Mouse (Mus musculus) mature B cell (primary cell): ENCODE measurements around the gene Mapk1.
"Not testable (repeated sequence)": the region's sequence is repeated elsewhere in the genome, so short reads cannot be mapped to it uniquely, and the experiment has no call there.

Experiments
- in situ Hi-C: fragments of 300-500 bp; cut with MboI; formaldehyde crosslinking; loops from 2 replicates; pipeline ENCODE4 v1.14.3; 2019

The Mapk1 gene

DNA sequence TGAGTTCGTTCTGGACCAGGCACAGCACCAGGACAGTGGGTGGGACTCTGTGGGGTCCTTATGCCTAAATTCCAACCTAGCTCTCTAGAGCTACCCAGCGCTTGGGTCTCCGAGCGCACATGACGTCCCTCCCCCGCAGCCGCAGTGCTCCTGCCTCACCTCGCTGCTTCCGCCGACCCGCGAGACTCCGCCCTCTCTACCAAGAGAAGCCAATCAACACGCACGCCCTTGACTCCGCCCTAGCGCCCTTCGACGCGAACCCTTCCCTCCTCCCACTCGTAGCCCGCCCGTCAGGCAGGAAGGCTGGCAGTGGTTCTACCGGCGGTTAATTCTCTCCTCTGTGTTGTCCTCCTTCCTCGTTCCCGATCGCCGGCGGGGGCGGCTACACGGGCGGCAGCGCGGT, at the start of gene Mapk1:
TSS of gene Mapk1 (plus strand) at position 252 of the 403 bp plus-strand sequence.
- in situ Hi-C loops, result no loop called here

DNA sequence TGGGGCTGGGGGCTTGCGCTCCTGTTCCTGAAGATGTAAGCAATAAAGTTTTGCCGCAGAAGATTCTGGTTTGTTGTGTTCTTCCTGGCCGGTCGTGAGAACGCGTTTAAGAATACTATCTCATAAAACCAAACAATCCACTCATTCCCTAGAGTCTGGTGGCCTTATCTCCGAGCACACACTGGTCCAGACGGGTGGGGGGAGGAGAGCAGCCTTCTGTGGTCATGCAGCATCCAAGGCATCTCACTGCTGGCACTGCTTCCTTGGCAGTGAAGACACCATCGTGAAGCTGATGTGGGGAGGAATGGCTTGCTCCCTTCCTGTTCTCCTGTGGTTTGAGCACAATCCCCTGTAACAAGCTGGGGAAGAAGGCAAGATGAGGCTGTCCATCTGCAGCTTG, 43.6 kb upstream of the Mapk1 start:
- in situ Hi-C loops, result no loop called here

DNA sequence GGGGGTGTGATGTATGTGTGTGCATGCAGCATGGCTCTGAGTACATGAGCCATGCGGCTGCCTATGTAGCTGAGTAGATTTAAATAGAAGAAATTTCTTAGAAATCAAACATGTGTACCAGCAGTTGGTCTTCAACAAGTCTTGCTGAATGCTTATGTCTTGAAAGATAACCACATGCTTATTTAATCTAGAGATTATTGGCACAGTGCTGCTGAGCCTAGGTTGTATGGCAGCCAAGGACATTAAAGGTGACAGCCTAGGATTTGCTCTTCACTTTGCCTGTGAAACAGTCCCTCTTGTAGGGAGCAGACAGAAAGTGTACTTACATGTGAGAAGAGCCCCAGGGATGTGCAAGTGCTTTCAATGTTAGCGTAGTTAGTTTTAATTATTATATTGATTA, 42.1 kb upstream of the Mapk1 start:
- in situ Hi-C loops, result no loop called here

DNA sequence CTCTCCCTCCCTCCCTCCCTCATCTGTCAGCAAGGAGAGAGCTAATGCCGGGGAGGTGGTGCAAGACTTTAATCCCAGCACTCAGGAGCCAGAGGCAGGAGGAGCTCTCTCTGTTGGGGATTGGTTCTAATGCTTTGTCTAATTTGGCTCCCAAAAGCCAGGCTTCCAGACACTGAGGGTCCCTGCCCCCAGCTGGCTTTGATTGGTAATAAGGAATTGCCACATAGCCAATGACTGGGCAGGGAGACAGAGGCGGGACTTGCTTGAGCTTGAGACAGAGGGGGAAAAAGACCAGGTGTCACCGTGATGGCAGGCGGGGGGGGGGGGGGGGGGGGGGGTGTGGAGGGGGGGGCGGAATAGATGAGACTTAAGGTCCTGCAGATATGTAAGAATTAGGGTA, 24.6 kb upstream of the Mapk1 start:
- in situ Hi-C loops, result no loop called here

DNA sequence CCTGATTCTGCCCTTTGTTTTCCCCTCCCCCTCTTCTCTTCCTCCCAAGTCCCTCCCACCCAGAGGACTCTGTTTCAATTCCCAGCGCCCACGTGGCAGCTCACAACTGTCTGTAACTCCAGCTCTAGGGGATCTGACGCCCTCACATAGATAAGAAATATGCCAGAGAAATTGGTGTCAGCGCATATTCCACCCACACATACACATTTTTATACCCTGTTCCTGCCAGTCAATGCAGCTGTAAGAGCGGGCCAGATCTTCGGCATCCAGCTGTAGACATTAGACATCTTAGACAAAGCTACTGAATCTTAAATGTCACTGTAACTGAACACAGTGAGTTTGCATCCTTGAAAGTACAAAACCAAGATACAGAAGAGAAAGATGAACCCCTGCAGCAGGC, 23.3 kb upstream of the Mapk1 start:
- in situ Hi-C loops, result no loop called here

DNA sequence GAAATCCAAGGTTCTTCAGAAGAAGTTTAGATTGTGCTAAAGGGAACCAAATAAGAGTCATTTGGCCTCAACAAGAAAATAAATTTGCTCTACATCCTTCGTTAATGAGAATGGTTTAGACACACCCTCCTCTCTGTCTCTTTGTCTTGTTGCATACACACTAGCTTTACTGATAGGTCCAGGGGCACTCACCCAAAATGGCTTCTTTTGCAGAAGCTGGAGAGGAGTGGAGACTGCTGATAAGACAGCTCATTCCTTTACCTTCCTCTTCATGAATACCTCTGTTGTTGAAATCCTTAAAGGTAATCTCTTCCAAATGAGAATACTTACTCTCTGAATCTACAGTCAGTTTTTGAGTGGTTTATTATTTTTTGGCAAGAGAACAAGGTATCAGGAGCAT, 18.0 kb upstream of the Mapk1 start:
- in situ Hi-C loops, result no loop called here

DNA sequence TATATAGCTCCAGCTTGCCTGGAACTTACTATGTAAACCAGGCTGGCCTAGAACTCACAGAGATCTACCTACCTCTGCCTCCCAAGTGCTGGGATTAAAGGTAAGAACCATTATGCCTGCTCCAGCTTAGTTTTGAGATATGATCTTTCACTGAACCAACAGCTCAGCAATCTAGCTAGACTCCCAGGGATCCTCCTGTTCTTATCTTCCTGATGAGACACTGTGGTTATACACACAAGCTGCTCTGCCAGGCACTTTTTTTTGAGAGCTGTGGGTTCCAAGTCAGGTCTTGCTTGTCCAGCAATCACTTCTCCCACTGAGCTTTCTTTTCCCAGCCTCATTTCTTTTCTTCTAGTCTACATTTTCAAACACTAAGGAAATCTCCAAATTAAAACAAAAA, 16.9 kb upstream of the Mapk1 start:
- in situ Hi-C loops, result no loop called here

DNA sequence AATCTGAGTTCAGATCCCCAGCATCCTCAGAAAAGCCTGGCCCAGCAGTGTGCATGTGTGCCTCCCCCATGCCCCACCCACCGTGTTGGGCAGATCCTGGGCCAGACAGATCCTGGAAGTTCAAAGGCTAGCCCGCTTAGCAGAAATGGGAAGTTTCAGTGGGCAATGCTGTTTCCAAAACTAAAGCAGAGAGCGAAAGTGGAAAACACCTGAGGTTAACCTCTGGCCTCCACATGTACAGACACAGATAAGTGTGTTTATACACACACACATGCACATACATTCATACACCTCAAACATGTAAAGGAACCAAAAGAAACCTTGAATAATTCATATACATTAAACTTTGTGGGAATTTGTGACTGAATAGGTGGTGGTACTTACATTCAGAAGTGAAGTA, 5.1 kb upstream of the Mapk1 start:
- in situ Hi-C loops, result no loop called here

DNA sequence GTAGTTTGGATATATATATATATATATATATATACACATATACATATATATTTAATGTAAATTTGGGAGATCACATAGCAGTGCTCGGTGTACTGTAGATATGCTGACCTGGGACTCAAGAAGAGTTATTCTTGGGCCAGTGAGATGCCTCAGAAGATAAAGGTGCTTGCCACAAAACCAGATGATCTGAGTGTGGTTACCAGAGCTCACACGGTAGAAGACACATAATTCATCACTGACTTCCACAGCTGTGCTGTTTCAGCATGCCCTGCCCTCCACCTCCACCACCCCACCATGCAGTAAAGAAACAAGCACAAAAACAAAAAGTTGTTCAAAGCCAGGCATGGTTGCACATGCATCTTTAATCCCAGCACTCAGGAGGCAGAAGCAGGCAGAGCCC, 4.4 kb upstream of the Mapk1 start:
- in situ Hi-C loops, result no loop called here

DNA sequence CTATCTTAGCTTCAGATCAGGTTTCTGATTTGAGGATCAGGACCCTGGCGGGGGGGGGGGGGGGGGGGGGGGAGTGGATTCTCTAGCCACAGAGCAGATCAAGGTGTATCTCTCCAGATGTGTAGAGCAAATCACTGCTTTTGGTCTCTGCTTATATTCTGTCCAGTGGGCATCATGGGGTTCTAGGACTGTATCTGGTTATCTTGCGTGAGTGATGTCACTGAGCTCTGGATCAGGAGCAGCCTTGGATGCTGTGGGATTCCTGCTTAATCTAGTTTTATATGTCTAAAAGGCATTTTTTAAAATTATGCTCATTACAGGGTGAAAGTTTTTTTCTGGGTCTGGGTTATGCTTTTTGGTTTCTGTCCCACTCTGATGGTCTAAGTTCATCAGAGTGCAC, 546 bp upstream of the Mapk1 start:
- in situ Hi-C loops, result no loop called here

DNA sequence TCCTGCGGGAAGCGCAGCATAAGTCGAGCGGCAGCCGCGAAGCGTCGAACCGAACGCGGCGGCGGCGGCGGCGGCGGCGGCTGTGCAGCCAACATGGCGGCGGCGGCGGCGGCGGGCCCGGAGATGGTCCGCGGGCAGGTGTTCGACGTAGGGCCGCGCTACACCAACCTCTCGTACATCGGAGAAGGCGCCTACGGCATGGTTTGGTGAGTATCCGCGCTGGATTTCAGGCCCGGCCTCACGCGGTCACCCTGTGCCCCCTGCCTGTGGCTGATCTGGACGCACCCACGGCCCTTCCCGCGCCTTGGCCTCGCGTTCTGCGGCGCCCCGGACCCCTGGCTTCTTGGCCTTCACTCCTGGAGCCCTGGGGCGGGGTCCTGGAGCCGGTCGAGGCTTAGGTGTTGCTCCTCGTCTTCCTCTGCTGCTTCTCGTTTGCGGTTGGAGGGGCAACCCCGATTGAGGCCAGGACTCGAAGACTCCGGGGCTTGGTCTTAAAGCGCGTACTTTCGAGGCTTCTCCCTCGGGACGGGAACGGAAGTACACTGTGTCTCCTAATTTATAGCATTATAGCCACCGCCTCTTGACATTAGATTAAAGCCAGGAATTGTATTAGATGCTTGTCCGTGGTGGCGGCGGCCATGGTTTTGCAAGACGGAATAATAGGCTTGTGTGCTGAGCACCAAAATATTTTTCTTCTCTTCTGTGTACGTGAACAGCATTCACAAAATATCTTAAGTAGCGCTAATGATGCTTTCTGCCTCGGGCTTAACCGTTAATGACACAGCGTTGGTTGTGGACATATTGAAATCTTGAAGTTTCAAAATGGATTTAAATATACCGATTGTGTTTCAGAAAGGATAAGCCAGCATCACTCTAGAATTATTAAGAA, 596 bp downstream of the Mapk1 start:
- in situ Hi-C loops, result no loop called here

DNA sequence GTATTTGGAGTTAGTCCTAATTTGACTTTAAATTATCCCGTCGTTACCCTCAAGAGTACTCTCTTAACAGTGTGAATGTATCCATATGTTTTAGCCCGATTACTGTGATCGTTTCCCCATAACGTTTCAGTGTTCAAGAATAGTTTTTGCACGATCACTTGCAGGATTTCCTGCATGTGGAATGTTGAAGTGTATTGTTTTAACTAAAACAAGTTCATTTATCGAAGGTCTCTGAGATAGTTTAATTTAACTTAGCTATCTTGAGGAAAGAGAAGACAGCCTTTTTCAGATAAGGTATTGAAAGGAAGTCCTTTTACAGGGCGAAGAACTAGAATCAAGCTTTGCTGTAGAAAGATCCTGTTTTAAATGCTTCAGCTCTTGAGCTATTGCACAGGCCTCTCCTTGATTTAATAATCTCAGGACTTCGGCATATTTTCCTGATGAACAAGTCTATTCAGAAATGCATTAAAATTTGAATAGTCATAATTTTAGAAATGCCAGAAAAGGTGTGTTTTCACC, 1.3 kb downstream of the Mapk1 start:
- in situ Hi-C loops, result no loop called here

DNA sequence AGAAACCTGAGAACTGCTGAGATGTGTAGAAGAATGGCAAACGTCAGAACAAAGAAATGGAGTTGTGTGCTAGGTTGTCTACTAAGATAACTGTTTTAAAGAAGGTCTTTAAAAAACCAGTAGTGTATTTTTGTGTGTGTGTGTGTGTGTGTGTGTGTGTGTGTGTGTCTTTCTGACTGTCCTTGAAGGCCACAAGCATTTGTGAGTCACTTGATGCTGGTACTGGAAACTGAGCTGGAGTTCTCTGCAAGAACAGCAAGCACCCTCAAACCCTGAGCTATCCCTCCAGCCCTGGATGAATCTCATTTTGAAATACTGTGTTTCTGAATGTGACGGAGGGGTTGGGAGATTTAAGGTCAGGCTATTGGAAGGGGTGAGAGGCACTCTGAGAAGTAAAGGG, 4.1 kb downstream of the Mapk1 start:
- in situ Hi-C loops, result no loop called here

DNA sequence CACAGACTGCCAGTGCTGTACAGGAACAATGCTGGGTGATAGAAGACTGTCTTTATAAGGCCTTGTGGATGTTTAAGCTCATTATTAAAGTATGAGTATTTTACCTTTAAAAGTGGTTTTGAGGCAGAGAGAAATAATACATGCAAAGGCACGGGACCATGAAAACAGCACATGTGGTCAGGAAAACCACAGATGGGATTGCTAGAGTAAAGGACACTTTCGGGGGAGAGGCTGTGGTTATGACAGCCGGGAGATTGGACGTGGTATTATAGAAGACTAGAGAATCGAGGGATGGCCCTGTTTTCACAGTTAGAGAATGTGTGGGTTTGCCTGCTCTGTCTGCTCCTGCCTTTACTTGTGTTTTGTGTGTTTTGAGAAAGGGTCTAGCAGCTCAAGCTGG, 5.7 kb downstream of the Mapk1 start:
- in situ Hi-C loops, result no loop called here

DNA sequence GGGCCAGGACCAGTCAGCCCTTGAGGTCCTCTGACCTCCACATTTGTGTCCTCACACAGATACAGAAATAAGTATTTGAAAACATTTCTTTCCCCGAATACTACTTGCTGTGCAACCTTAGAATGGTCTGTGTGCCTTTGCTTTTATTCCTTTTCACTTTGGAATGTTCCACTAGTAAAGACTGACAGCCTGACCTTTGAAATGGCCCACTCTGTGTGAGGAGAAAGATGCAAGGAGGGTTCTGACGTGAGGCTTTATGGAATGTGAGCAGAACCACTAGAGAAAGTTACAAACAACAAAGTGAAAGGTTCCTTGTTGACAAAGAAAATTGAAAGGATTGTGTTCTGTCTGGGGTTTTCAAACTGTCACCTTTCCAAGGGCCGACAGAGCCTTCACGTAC, 6.8 kb downstream of the Mapk1 start:
- in situ Hi-C loops, result no loop called here

DNA sequence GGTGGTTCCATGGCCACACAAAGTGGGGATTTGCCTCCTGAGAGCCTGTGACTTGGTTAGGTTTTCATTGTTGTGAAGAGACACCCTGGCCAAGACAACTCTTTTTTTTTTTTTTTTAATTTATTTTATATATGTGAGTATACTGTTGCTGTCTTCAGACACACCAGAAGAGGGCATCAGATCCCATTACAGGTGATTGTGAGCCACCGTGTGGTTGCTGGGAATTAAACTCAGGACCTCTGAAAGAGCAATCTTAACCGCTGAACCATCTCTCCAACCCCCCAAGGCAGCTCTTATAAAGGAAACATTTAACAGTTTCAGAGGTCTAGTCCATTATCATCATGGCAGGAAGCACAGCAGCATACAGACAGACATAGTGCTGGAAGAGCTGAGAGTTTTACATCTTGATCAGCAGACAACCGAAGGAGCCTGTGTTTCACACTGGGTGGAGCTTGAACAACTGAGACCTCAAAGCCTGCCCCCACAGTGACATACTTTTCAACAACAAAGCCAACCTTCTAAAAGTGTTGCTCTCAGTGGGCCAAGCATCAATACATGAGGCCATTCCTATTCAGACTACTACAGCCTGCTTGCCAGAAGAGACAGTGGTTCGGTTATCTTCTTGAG, 11.4 kb downstream of the Mapk1 start:
- in situ Hi-C loops, result no loop called here

DNA sequence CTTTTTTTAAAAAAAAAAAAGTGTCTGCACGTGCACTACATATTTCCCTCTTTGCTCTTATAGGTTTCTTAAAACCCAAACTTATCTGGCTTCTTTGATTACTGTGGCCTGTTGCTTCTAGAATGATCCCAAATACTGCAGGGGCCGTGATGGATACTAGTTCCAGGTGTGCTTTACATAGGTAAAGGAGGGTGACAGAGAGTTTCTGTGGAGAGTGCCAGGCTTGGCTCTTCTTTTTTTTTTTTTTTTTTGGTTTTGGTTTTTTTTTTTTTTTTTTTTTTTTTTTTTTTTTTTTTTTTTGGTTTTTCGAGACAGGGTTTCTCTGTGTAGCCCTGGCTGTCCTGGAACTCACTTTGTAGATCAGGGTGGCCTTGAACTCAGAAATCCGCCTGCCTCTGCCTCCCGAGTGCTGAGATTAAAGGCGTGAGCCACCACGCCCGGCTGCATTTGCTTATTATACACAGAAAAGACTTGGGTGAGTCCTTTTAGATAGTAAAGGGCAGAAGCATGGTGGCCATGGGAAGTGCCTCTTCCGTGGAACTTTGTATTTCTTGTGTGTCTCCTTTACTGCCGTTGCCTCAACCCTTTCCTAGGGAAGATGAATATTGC, 13.0 kb downstream of the Mapk1 start:
- in situ Hi-C loops, result not testable (repeated sequence)

DNA sequence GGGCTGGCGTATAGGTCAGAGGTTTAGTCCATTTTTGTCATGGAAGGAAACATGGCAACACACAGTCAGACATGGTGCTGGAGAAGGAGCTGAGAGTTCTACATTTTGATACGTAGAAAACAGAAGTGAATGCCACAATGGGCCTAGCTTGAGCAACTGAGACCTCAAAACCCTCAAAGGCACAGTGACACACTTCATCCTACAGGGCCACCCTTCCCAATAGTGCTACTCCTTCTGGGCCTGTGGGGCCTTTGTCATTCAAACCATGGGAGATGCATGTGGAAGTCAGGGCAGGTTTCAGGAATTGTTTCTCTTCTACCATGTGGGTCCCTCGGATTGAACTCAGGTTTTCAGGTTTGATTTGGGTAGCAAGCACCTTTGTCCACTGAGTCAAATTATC, 17.9 kb downstream of the Mapk1 start:
- in situ Hi-C loops, result no loop called here

DNA sequence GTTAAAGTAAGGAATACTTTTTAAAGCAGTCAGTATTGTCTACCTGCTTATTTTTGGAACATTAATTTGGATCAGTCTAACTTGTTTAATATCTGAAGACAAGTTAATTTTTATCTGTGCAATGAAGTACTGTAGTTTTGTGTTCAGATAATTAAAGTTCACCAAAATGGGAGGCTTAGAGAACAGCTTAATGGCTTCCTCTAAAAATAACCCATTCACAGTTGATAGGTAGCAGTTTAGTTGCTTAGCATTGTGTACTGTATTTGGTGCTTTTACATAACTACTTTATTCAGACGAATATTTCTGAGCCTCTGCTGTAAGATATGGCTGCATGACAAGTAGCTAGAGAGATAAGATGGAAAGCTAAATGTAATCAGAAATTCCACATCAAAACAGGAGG, 23.9 kb downstream of the Mapk1 start:
- in situ Hi-C loops, result no loop called here

DNA sequence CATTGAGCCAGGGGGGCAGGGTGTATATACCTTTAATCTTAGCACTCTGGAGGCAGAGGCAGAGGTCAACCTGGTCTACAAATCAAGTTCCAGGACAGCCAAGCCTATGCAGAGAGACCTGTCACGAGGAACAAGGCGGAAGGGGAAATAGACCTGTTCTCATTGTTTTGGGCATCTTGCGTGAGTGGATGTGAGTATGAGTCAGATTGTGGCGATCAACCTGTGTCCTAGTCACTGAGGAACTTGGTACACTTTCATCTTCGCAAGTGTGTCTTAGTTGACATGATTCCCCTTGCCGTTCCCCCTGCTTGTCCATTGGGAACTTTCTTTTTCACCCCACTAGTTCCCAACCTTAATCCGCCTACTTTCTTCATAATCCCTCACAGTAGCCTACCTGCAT, 26.9 kb downstream of the Mapk1 start:
- in situ Hi-C loops, result no loop called here

DNA sequence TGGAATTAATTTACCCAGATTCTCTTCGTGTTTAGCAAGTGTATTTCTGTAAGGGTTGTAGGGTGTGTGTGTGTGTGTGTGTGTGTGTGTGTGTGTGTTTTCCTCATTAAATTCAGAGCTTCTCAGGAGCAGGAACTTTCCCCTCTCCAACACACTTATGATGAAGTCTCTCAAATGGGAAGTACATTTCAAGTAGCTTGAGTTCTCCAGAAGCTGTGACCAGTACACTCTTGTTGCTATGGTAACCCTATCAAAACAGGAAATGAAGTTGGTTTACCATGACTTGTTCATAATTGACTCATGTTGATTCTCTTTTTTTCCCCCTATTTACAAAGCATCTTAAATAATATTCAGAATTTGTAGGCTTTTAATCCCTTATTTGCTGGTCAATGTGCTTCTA, 29.4 kb downstream of the Mapk1 start:
- in situ Hi-C loops, result no loop called here

DNA sequence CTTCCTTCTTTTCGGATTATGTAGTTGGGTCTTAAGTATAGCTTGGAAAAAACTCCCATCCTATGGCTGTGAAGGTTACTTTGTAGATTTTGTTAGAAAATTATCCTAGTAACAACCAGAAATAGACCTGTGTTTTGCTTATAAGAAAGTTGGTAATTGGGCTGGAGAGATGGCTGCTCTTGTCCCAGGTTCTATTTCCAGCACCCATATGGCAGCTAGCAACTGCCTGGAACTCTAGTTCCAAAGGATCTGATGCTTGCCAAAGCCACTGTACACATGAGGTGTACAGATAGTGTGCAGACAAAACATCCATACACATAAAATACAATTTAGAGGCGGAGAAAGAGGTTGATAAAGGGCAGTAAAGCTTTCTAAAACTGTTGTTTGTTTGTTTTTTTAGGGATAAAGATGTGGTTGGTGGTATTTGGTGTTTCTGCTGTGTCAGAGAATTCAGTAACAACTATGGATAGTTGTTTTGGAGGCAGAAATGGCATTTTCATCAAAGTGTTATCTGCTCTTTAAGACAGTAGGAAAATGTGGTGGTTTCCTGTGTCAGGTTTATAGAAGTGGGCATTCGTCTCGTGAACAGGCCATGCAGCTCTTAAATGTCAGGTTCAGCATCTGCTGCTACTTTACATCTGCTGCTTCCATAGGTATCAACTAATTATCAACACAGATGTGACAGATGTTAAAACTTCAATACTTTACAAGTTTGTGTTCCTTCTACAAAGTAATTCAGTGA, 32.1 kb downstream of the Mapk1 start:
- in situ Hi-C loops, result no loop called here
